Mouse (Mus musculus): ENCODE measurements around the gene Vmn2r84.
"Not testable (repeated sequence)": the region's sequence is repeated elsewhere in the genome, so short reads cannot be mapped to it uniquely, and the experiment has no call there.

DNA sequence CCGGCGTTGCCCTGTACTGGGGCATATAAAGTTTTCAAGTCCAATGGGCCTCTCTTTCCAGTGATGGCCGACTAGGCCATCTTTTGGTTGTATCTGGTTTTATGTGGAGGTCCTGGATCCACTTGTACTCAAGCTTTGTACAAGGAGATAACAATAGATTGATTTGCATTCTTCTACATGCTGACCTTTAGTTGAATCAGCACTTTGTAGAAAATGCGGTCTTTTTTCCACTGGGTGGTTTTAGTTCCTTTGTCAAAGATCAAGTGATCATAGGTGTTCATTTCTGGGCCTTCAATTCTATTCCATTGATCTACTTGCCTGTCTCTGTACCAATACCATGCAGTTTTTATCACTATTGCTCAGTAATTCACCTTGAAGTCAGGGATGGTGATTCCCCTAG lies 54.1 kb downstream of the Vmn2r84 start:
- not testable (repeated sequence) for TF ChIP-seq CTCF (IDR thresholded peaks at IDR 0.05; ENCODE audit: low read depth, low read length); POLR2A (IDR thresholded peaks at IDR 0.05; ENCODE audit: borderline replicate concordance, low read depth, low read length)
